Mouse (Mus musculus) liver, adult 2 months (tissue): Measurements from ENCODE around the gene Dpp10.

Experiments used
- CTCF ChIP-seq: fragments of 200-500 bp; IDR thresholded peaks from 2 replicates; pipeline ENCODE4 v1.5.1; 2011; ENCODE audit warnings: low read depth, low read length, control low read depth
- POLR2A ChIP-seq: fragments of 200-500 bp; IDR thresholded peaks from 2 replicates; pipeline ENCODE4 v1.6.1; 2011; ENCODE audit warnings: low read length, control low read depth; ENCODE audit not compliant: insufficient read depth; ENCODE audit errors: extremely low read depth

- TF ChIP-seq CTCF (no peak), POLR2A (no peak)
Measured at GRCm38 (mm10) chr1:123985324-123986024, 59.9 kb downstream of the Dpp10 start.
